Mouse (Mus musculus): ENCODE measurements around the gene Gbgt1.

- TF ChIP-seq EP300 (IDR thresholded peaks at IDR 0.05; ENCODE audit: low read depth) (no peak), CTCF (IDR thresholded peaks at IDR 0.05; ENCODE audit: low read depth) (no peak)
These were observed 37.3 kb downstream of the Gbgt1 start for GRCm38 (mm10) chr2:28533901-28534435.

Data from heart, postnatal 0 days (tissue).